Mouse (Mus musculus): ENCODE data around the gene Ly9. TPM values are rescaled to one million over a fixed set of nuclear protein-coding genes. Genes with fewer than 3 reads are reported as not detected.

Ly9 gene
- polyA plus RNA-seq (2015; fragmentation: Nextera tagmentation; extraction: Ambion mirVana): 0.32 and 0.42 TPM in 2 replicates

GRCm38 (mm10) chr1:171607176-171607575, at the start of gene Ly9:
Ly9 (minus strand) TSS chr1:171607410.
- Histone ChIP-seq H3K4me2 (no peak within 1 kb of the TSS), H3K9me3 (replicated peaks) (no peaks in the 10 kb centered on the region), H3K27me3 (no peaks in the 10 kb centered on the region), H3K4me1 (no peaks in the 10 kb centered on the region), H3K27ac (no peak within 1 kb of the TSS), H3K4me3 (replicated peaks) (no peak within 1 kb of the TSS), H3K9ac (no peak within 1 kb of the TSS), H3K36me3 (no peaks in the 10 kb centered on the region)
- no peak for ATAC-seq (replicated peaks; ENCODE audit: low FRiP score)
- WGBS: 86% methylated on average over 9 of the region's 9 CpGs

GRCm38 (mm10) chr1:171652734-171653133, 45.5 kb upstream of the Ly9 start, which contains the start of gene Slamf7:
Slamf7 (minus strand) TSS chr1:171653035.
- Histone ChIP-seq H3K9me3 (replicated peaks) (no peaks in the 10 kb centered on the region), H3K4me1 (no peaks in the 10 kb centered on the region), H3K36me3 (no peaks in the 10 kb centered on the region), H3K9ac (no peak within 1 kb of the TSS), H3K27ac (no peak within 1 kb of the TSS), H3K4me3 (replicated peaks) (no peak within 1 kb of the TSS), H3K4me2 (no peak within 1 kb of the TSS), H3K27me3 (no peaks in the 10 kb centered on the region)
- WGBS: 86% methylated on average over 5 of the region's 5 CpGs
- no peak for ATAC-seq (replicated peaks; ENCODE audit: low FRiP score)

GRCm38 (mm10) chr1:171648840-171649239, 41.6 kb upstream of the Ly9 start:
- no peak overlapping the region for H3K27ac ChIP-seq
- no peak overlapping the region for H3K9ac ChIP-seq
- no peak overlapping the region for H3K4me2 ChIP-seq
- 81% methylated on average over 8 of the region's 8 CpGs for WGBS
- H3K27me3 ChIP-seq: no peaks in the 10 kb centered on the region
- no peak for ATAC-seq (replicated peaks; ENCODE audit: low FRiP score)
- H3K9me3 ChIP-seq (replicated peaks): no peaks in the 10 kb centered on the region
- no peaks in the 10 kb centered on the region for H3K36me3 ChIP-seq
- no peak overlapping the region for H3K4me3 ChIP-seq (replicated peaks)
- H3K4me1 ChIP-seq: no peaks in the 10 kb centered on the region

DNA sequence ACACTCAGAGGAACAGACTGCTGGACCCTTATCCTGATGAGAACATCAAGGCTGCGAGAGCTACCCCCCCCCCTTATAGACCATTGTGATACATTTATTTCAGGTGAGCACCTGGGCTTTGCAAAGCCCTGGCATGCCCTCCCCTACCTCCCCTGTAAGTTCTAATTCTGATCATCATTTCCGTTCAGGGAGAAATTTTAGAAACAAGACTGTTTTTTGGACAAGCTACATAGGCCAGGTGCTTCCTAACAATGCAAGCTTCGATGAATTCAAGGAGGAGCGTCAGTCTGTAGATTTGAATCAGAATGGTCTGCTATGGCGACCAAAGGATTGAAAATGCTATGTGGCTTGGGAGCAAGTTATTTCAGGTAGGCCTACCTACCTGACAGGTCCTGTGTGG, 40.5 kb upstream of the Ly9 start:
- 90% methylated on average over 5 of the region's 5 CpGs for WGBS
- ATAC-seq (replicated peaks; ENCODE audit: low FRiP score): no peak
- no peaks in the 10 kb centered on the region for H3K9me3 ChIP-seq (replicated peaks)

GRCm38 (mm10) chr1:171646429-171646940, 39.3 kb upstream of the Ly9 start:
- Histone ChIP-seq H3K9me3 (replicated peaks) (no peaks in the 10 kb centered on the region), H3K27me3 (no peaks in the 10 kb centered on the region), H3K36me3 (no peaks in the 10 kb centered on the region), H3K4me1 (no peaks in the 10 kb centered on the region), H3K27ac (no peak overlapping the region), H3K4me2 (no peak overlapping the region), H3K4me3 (replicated peaks) (no peak overlapping the region), H3K9ac (no peak overlapping the region)
- no peak for ATAC-seq (replicated peaks; ENCODE audit: low FRiP score)
- 58% methylated on average over 5 of the region's 5 CpGs for WGBS

More for the DNA sequence above, 40.5 kb upstream of the Ly9 start:
- H3K36me3 ChIP-seq: no peaks in the 10 kb centered on the region
- H3K9ac ChIP-seq: no peak overlapping the region
- H3K4me3 ChIP-seq (replicated peaks): no peak overlapping the region
- H3K4me2 ChIP-seq: no peak overlapping the region
- H3K27me3 ChIP-seq: no peaks in the 10 kb centered on the region
- no peak overlapping the region for H3K27ac ChIP-seq
- H3K4me1 ChIP-seq: no peaks in the 10 kb centered on the region

- no peaks in the 10 kb centered on the region for H3K4me1 ChIP-seq
- ATAC-seq (replicated peaks; ENCODE audit: low FRiP score): no peak
- H3K9me3 ChIP-seq (replicated peaks): no peaks in the 10 kb centered on the region
These were observed 36.4 kb upstream of the Ly9 start for GRCm38 (mm10) chr1:171643612-171644011.

DNA sequence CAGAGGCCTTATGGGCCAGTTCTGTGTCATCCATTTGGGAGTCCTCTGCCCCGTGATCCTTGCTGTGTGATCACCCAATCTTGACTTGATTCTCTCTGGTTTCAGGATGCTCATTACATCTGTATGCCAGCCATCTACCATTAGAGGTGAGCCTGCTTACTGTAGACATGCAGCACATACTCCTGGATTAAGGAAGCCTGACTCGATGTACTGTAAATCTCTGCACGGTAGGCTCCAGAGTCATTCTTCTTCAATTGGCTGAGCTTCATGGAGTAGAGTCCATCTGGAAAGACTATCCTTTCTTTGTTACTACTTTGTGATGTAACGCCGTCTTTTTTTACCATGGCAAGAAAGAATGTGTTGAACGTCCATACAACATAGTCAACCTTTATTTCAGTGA, 33.6 kb upstream of the Ly9 start:
- H3K9ac ChIP-seq: no peak overlapping the region
- no peaks in the 10 kb centered on the region for H3K27me3 ChIP-seq
- no peak overlapping the region for H3K4me3 ChIP-seq (replicated peaks)
- no peaks in the 10 kb centered on the region for H3K4me1 ChIP-seq
- H3K27ac ChIP-seq: no peak overlapping the region
- ATAC-seq (replicated peaks; ENCODE audit: low FRiP score): no peak
- no peaks in the 10 kb centered on the region for H3K9me3 ChIP-seq (replicated peaks)
- no peak overlapping the region for H3K4me2 ChIP-seq
- H3K36me3 ChIP-seq: no peaks in the 10 kb centered on the region
- WGBS: 94% methylated on average over 6 of the region's 6 CpGs

More at GRCm38 (mm10) chr1:171643612-171644011, 36.4 kb upstream of the Ly9 start:
- Histone ChIP-seq H3K9ac (no peak overlapping the region), H3K27ac (no peak overlapping the region), H3K4me2 (no peak overlapping the region), H3K27me3 (no peaks in the 10 kb centered on the region), H3K4me3 (replicated peaks) (no peak overlapping the region), H3K36me3 (no peaks in the 10 kb centered on the region)
- WGBS: 73% methylated on average over 7 of the region's 7 CpGs

DNA sequence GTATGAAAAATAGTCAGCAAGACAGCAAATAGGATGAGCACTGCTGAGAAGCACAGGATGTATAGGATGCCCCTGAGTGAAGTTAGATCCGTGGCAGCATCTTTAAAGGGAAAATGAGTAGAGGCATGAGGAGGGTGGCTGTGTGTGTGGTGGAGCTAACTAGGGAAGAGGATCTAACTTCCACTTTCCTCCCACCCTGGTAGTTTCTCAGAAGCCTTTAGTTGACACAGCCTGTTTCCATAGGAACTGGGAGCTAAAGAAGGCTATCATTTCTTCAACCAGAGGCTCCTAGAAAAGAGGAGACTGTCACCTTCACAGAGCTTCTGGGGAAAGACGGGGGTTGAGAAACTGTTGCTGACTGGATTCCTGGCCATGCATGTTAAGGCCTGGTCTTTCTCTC, 31.5 kb upstream of the Ly9 start:
- ATAC-seq (replicated peaks; ENCODE audit: low FRiP score): no peak
- no peaks in the 10 kb centered on the region for H3K4me1 ChIP-seq
- no peak overlapping the region for H3K4me3 ChIP-seq (replicated peaks)
- H3K27ac ChIP-seq: no peak overlapping the region
- no peak overlapping the region for H3K4me2 ChIP-seq
- H3K9me3 ChIP-seq (replicated peaks): no peaks in the 10 kb centered on the region
- 71% methylated on average over 2 of the region's 2 CpGs for WGBS
- H3K9ac ChIP-seq: no peak overlapping the region
- H3K36me3 ChIP-seq: no peaks in the 10 kb centered on the region
- no peaks in the 10 kb centered on the region for H3K27me3 ChIP-seq

DNA sequence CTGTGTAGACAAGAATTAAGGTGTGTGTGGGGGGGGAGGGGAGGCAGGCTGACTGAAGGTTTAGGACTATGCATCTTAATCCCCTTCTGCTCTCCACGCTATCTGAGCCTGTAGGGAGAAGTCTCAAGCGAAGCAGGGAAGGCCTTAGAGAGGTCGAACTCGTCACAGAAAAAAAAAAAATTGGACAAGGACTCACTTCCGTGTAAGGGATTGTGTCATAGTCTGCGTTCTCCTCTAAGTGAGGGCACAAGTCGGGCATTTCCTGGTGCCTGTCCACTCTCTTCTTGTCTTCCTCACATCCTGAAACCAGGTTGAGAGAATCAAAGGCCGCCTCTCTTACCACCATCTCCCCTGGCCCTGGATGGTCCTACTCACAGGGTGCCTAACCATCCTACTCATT, 29.9 kb upstream of the Ly9 start:
- Histone ChIP-seq H3K4me1 (no peaks in the 10 kb centered on the region), H3K27ac (no peak overlapping the region), H3K4me3 (replicated peaks) (no peak overlapping the region), H3K4me2 (no peak overlapping the region), H3K27me3 (no peaks in the 10 kb centered on the region), H3K36me3 (no peaks in the 10 kb centered on the region), H3K9ac (no peak overlapping the region), H3K9me3 (replicated peaks) (no peaks in the 10 kb centered on the region)
- 84% methylated on average over 8 of the region's 8 CpGs for WGBS
- ATAC-seq (replicated peaks; ENCODE audit: low FRiP score): no peak

GRCm38 (mm10) chr1:171635696-171636095, 28.5 kb upstream of the Ly9 start:
- Histone ChIP-seq H3K4me2 (no peak overlapping the region), H3K27me3 (no peaks in the 10 kb centered on the region), H3K4me1 (no peaks in the 10 kb centered on the region), H3K9ac (no peak overlapping the region), H3K4me3 (replicated peaks) (no peak overlapping the region), H3K9me3 (replicated peaks) (no peaks in the 10 kb centered on the region), H3K36me3 (no peaks in the 10 kb centered on the region), H3K27ac (no peak overlapping the region)
- WGBS: 40% methylated on average over 6 of the region's 6 CpGs
- ATAC-seq (replicated peaks; ENCODE audit: low FRiP score): peak; percentile 78

DNA sequence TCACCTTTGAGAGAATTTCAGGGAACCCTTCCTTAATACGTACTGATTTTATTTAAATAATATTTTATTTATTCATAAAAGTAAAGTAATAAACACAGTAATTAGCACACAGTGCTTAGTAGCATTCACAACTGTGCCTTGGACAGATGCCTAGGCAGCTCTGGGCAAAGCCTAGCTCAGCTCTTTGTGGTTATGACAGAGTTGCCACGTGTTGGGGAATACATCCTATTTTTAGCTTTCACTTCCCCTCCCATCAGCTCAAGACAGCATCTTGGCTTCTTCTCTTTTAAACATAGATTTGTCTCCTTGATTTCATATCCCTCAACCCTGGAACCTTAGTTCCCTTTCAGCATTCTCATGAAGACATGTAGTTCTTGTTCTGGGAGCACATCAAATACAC, 24.2 kb upstream of the Ly9 start:
- no peak overlapping the region for H3K4me2 ChIP-seq
- ATAC-seq (replicated peaks; ENCODE audit: low FRiP score): no peak
- H3K9ac ChIP-seq: no peak overlapping the region
- H3K4me1 ChIP-seq: no peaks in the 10 kb centered on the region
- H3K9me3 ChIP-seq (replicated peaks): no peaks in the 10 kb centered on the region
- no peak overlapping the region for H3K4me3 ChIP-seq (replicated peaks)
- WGBS: 79% methylated on average over 2 of the region's 2 CpGs
- no peak overlapping the region for H3K27ac ChIP-seq
- H3K27me3 ChIP-seq: no peaks in the 10 kb centered on the region
- no peaks in the 10 kb centered on the region for H3K36me3 ChIP-seq

DNA sequence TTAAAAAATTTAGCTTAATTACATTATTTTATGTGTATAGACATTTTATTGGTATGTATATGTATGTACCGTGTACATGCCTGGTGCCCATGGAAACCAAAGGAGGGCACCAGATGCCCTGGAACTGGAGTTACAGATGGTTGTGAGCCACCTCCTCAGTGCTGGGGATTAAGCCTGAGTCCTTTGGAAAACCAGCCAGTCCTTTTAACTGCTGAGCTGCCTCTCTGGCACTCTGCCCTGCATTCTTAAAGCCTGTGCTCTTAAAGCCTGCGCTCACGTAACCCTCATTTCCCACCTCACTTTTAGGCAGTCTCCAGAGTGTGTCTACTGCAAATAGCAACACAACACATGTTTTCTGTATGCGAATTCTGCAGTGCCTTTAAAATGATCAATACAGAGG, 23.7 kb upstream of the Ly9 start:
- H3K9ac ChIP-seq: no peak overlapping the region
- 85% methylated on average over 4 of the region's 4 CpGs for WGBS
- H3K4me1 ChIP-seq: no peaks in the 10 kb centered on the region
- no peaks in the 10 kb centered on the region for H3K9me3 ChIP-seq (replicated peaks)
- H3K4me2 ChIP-seq: no peak overlapping the region
- H3K4me3 ChIP-seq (replicated peaks): no peak overlapping the region
- no peak for ATAC-seq (replicated peaks; ENCODE audit: low FRiP score)
- H3K27ac ChIP-seq: no peak overlapping the region
- no peaks in the 10 kb centered on the region for H3K27me3 ChIP-seq
- H3K36me3 ChIP-seq: no peaks in the 10 kb centered on the region

- H3K9me3 ChIP-seq (replicated peaks): no peaks in the 10 kb centered on the region
These were observed 22.8 kb upstream of the Ly9 start for GRCm38 (mm10) chr1:171630041-171630440.

More at GRCm38 (mm10) chr1:171630041-171630440, 22.8 kb upstream of the Ly9 start:
- H3K4me2 ChIP-seq: no peak overlapping the region
- peak; percentile 25; the same call in 1 of the 2 replicates for ATAC-seq (replicated peaks; ENCODE audit: low FRiP score)
- no peak overlapping the region for H3K9ac ChIP-seq
- no peaks in the 10 kb centered on the region for H3K36me3 ChIP-seq
- no peak overlapping the region for H3K4me3 ChIP-seq (replicated peaks)
- 47% methylated on average over 7 of the region's 7 CpGs for WGBS
- H3K27ac ChIP-seq: no peak overlapping the region
- H3K27me3 ChIP-seq: no peaks in the 10 kb centered on the region
- no peaks in the 10 kb centered on the region for H3K4me1 ChIP-seq

Measured in kidney, embryonic 15.5 days (tissue).